Mouse (Mus musculus): Measurements from ENCODE around the gene Tbcd.

Gene Tbcd

GRCm38 (mm10) chr11:121479476-121480203 lies 27.9 kb downstream of the Tbcd start:
- no peak for DNase-seq

DNA sequence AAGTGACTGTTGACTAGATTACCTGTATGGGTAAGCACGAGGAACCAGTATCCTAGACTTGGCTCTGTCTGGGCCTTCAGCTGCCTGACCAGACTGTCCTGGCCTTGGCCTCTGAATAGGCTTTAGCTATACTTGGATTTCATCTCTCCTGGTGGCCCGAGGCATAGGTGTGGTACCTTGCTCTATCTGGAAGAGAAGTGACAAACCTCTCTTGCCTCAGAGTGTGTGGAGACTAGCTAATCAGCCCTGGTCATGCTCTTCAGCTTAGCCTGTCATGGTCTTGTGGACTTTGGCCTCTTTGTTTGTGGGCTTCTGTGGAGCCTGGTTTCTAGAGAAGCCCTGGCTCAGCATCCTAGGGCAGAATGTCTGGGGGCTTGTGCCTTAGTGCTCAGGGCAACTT lies 29.4 kb downstream of the Tbcd start:
- peak; percentile 30 for DNase-seq

- no peak for DNase-seq
Observed at GRCm38 (mm10) chr11:121485882-121486281, 34.1 kb downstream of the Tbcd start.

DNA sequence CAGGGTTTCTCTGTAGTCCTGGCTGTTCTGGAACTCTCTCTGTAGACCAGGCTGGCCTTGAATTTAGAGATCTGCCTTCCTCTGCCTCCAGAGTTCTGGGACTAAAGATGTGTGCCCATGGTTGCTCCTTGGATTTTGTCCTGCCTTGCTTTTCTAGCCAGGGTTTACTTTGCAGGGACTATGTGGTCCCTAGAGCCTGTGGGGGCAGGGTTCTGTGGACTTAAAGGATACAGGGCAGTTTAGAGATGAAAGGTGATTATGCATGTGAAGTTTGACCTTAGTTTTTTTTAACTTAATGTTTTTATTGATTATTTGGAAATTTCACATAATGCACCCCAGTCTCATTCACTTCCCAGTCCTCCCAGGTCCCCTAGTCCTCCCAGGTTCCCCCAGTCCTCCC lies 38.9 kb downstream of the Tbcd start:
- no peak for DNase-seq

GRCm38 (mm10) chr11:121500595-121500994 lies 48.8 kb downstream of the Tbcd start:
- peak; percentile 46 for DNase-seq

- DNase-seq: no peak
Observed at GRCm38 (mm10) chr11:121501525-121501924, 49.8 kb downstream of the Tbcd start.

DNA sequence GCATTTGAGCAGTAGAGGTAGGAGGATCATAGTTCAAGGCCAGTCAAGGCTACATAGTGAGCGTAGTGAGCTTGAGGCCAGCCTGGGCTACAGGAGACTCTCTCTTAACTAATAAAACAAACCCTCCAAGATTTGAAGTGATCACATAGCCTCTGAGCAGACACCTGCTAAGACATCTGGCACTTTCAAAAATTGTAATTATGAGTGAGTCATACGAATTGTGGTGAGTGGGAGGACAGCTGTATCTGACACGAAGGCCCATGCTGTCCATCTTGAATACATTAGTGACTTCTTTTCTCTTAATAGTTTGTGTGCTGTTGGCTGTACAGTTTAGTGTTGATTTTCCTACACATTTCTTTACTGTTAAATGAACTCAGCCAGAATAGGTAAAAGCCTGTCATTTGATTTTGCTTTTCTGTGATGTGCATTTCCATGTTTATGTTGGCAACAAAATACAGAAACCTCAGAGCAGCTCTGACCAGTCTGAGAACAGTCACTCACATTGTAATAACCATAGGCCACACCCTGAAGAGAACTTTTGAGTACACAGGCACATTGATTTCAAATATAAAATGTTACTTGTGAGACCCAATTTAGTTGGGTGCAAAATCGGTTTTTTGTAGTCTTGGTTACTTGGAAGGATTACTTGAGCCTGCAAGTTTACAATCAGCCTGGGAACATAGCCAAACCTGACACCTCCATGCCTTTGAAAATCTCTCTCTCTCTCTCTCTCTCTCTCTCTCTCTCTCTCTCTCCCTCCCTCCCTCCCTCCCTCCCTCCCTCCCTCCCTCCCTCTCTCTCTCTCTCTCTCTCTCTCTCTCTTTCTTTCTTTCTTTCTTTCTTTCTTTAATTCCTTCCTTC lies 50.5 kb downstream of the Tbcd start:
- no peak for DNase-seq

DNA sequence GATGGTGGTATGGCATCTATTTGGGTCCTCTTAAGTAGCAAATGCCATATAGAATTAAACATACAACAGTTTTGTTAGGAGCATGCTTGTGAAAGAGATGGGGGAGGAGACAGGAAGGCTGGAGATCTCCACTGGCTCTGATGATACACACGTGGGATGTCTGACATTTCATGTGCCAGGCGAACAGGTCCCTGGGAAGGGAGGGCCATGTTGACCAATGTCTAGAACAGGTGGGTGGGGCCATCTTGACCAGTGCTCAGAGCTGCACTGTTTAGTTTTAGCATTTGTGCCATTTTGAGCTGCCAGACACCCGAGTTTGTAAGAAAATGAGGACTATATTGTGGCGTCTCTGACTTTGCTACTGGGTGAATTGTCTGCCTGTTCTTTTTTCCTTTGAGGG lies 56.7 kb downstream of the Tbcd start:
- no peak for DNase-seq

DNA sequence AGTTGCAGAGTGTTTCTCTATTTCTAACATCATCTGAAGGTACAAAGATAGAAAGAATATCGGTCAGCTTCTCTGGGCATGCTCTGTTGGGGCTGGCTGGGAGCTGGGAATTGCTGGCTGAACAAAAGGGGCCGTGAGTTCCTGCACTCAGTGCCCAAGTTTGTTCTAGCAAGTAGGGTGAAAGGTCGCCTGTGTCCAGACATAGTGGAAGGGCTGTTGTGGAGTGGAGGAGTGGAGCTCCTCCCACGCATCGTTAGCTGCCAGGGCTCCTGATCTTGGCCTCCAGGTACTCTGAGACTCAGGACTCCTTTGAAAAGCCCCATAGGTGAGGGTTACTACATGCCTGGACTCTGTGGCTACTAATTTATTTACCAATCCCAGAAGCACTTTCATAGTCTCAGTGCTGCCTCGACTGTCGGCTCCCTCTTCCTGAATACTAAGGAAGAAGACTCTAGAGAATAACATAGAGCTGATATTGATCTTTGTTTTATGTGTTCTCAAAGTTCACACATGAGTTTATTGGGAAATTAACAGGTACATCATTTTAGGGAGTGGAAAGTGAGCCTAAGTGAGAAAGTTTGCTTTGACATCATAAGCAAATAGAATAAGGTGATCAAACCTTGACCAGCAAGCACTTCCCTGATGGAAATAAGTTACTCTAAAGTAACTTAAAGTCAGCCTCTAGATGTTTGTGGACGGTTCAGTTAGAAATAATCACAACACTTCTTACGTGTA lies 58.9 kb downstream of the Tbcd start:
- peak; percentile 72 for DNase-seq

DNA sequence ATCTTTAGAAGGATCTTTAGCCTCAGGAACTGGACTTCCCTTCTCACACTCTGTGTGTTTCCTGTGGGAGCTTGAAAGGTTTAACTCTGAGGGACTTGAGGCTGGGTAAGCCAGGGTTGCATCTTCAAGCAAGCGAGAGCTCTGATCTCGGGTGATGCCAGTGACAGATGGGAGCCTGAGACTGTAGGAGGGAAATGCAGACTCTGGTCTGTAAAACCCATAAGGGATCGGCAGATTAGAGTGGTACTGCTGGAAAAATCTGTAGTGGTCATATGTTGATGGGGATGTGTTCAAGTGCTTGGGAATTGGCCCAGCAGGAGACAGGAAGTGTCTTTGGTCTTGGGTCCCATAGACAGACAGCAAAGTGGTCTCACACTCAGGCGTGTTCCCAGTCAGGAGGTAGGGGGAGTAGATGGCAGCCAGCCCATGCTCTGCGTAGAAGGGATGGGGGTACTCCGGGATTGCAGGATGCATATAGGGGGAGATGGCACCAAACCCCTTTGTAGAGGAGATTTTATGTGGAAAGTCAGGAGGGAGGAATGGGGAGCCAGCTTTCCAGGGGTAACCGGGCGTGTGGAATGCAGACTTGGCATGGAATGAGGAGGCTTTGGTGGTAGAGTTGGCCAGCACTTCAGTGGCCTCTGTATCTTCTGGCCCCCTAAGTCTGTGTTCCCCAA lies 61.3 kb downstream of the Tbcd start:
- DNase-seq: no peak

GRCm38 (mm10) chr11:121515996-121516395 lies 64.2 kb downstream of the Tbcd start:
- no peak for DNase-seq

- peak; percentile 91 for DNase-seq
Observed at GRCm38 (mm10) chr11:121516906-121517305, 65.2 kb downstream of the Tbcd start.

- peak; percentile 38 for DNase-seq
Observed at GRCm38 (mm10) chr11:121517687-121518465, 66.1 kb downstream of the Tbcd start.

- DNase-seq: peak; percentile 60
Observed at GRCm38 (mm10) chr11:121519131-121519530, 67.4 kb downstream of the Tbcd start, which contains the start of gene Zfp750. Gene Zfp750, minus strand, starts transcription at chr11:121519333.

- no peak for DNase-seq
Observed at GRCm38 (mm10) chr11:121519703-121520102, 68.0 kb downstream of the Tbcd start.

- DNase-seq: no peak
Observed at GRCm38 (mm10) chr11:121520761-121521160, 69.0 kb downstream of the Tbcd start.

- no peak for DNase-seq
Observed at GRCm38 (mm10) chr11:121522156-121522762, 70.5 kb downstream of the Tbcd start.

DNA sequence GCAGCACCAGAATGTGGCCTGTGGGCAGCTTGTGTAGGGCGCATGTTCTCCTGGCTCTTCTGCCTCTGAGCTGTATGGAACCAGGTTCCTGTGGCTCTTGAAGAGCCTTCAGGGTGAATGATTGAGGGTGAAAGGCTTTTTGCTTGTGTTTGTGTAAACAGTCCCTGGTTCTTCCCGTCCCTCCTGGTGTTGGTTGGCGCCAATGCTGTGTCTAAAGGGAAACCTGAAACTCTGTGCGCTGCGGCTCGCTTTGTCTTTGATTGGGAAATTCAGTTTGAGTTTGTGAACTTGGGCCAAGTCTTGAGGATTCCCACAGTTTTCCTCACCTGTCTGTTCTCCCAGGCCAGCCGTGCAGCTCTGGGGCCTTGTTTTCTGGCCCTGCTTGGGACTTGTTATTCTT lies 72.4 kb downstream of the Tbcd start:
- no peak for DNase-seq

GRCm38 (mm10) chr11:121529747-121530146 lies 78.0 kb downstream of the Tbcd start:
- no peak for DNase-seq

DNA sequence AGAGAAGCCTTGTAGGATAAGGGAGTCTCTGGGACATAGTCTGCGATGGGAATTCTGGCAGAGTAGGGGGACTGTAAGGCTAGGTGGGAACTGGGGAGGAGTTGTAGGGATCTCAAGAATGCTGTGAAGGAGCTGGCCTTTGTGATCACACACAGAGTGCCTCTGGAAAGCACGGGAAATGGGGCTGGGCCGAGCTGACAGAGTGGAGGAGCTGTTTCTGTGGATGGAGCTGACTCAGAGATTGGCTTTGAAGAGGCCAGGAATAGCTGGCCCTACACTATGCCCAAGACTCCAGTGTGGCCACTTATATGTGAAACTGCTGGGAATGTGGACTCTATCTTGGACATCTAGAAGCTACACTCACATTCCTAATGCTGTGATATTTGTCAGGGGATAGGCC lies 84.8 kb downstream of the Tbcd start:
- DNase-seq: no peak

GRCm38 (mm10) chr11:121542471-121542870 lies 90.7 kb downstream of the Tbcd start:
- DNase-seq: no peak
